Mouse (Mus musculus): ENCODE data around the gene Agap1. TPM values are rescaled to one million over a fixed set of nuclear protein-coding genes. Genes with fewer than 3 reads are reported as not detected.
A peak's percentile ranks its signal among the peaks of the same experiment; 100 is the strongest.

Agap1 gene
- polyA plus RNA-seq, 1 experiment from 2014 or later, result 21.3 TPM

DNA sequence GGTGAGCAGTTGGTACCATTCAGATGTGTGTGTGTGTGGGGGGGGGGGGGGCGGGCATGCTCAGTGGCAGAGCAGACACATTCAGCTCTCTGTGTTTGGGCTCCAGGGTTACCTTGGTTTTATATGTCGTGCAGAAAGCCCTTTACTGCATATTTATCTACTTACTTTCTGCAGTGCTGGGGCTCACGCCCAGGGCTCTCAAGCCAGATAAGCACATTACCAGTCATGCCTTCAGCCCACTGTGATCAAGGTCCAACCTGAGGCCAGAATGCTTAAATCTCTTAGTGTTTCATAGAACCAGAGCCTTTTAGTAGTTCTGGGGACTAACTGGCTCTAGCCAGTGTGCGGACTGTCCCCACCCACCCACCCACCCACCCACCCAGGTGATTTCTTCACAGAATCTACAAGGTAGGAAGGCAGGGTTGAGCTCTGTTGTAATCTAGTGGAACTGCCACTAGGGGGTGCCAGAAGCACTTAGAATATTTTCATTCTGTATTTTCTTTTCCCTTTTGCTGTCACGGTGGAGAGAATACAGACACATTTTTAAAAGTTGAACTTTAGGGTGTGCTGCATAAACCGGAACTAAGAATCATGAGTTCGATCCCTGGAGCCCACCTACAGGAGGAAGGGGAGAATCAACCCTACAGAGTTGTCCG, 189.0 kb downstream of the Agap1 start:
- DNase-seq, result peak; percentile 80
- Histone ChIP-seq H3K9me3 (ENCODE audit: low read depth, low read length) (no peaks in the 10 kb centered on the region), H3K9ac (no peak overlapping the region), H3K36me3 (ENCODE audit: insufficient read depth) (peaks cover 13% of the 10 kb centered on the region), H3K27me3 (ENCODE audit: insufficient read depth, low read length) (no peaks in the 10 kb centered on the region), H3K4me1 (ENCODE audit: insufficient read depth) (no peaks in the 10 kb centered on the region), H3K4me3 (ENCODE audit: low read depth, low read length) (no peak overlapping the region), H3K4me2 (peak overlapping the region; percentile 32; the same call in 1 of the 2 replicates), H3K27ac (ENCODE audit: low read depth) (no peak overlapping the region; the same call in 1 of the 2 replicates)
- WGBS, result 61% methylated on average over 8 of the region's 8 CpGs
- TF ChIP-seq CTCF (IDR thresholded peaks at IDR 0.05; ENCODE audit: low read depth), result peak; percentile 62
- no peak for ATAC-seq (ENCODE audit: insufficient read depth)

DNA sequence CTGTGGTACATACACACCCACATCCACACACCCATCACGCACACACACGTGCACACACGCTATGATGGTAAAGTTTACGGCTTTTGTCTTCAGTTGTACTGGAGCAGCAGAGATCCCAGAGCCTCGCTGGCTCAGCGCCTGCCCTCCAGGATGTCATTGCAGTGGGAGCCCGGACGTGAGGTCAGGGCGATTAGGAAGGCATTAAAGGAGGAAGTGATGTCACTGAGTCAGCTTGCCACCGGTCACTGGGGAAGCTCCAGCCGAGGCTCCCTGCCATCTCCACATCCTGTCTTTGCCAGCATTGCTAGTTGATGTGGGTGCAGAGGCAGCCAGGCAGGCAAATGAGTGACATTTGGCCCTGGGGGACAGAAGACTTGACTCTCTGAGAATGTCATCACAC, 189.5 kb downstream of the Agap1 start:
- WGBS, result 64% methylated on average over 11 of the region's 11 CpGs
- Histone ChIP-seq H3K27ac (ENCODE audit: low read depth) (peak overlapping the region; percentile 20; the same call in 1 of the 2 replicates), H3K9ac (no peak overlapping the region), H3K4me1 (ENCODE audit: insufficient read depth) (no peaks in the 10 kb centered on the region), H3K36me3 (ENCODE audit: insufficient read depth) (peaks cover 8% of the 10 kb centered on the region; the same call in 1 of the 2 replicates), H3K4me2 (peak overlapping the region; percentile 32; the same call in 1 of the 2 replicates), H3K9me3 (ENCODE audit: low read depth, low read length) (no peaks in the 10 kb centered on the region), H3K4me3 (ENCODE audit: low read depth, low read length) (no peak overlapping the region), H3K27me3 (ENCODE audit: insufficient read depth, low read length) (no peaks in the 10 kb centered on the region)
- DNase-seq (peak; percentile 59), ATAC-seq (ENCODE audit: insufficient read depth) (peak; percentile 57; the same call in 1 of the 2 replicates)
- TF ChIP-seq CTCF (IDR thresholded peaks at IDR 0.05; ENCODE audit: low read depth), result no peak

DNA sequence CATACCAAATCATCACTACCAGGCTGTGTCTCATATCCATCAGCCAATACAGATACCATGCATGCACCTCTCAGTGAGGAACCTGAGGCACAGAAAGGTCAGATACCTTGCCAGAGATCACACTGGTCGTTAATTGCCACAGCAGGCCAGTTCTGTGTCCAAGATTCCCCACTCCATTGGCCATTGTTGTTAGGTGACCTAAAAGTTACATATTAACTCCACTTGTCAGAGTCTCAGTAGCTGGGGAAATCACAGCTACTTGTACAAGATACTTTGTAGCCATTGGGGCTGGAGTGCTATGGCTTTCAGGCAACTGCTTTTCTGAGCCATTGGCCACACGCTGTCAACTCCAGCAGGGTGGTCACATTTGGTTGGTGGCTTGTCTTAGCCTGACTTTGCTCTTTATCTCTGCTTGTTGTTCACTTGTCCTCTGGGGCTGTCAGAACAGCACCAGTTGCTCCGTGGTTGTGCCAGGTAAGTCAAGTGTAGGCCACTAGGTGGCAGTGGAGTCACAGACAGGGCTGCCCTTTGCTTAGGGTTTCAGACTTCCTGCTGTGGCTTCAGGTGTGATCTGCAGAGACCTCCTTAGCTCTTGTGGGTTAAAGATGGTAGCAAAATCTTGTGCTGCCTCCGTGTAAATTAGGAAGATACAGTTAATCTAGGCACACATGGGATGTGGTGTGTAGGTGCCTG, 191.9 kb downstream of the Agap1 start:
- TF ChIP-seq CTCF (IDR thresholded peaks at IDR 0.05; ENCODE audit: low read depth), result peak; percentile 97
- H3K27ac ChIP-seq (ENCODE audit: low read depth), result no peak overlapping the region
- 15% methylated on average over 4 of the region's 4 CpGs for WGBS
- H3K9ac ChIP-seq, result no peak overlapping the region
- DNase-seq (peak; percentile 89), ATAC-seq (ENCODE audit: insufficient read depth) (peak; percentile 68; the same call in 1 of the 2 replicates)
- no peaks in the 10 kb centered on the region for H3K27me3 ChIP-seq (ENCODE audit: insufficient read depth, low read length)
- 0 out of 2 replicates have a peak, but pooled peaks cover 3% of the 10 kb centered on the region for H3K36me3 ChIP-seq (ENCODE audit: insufficient read depth)
- H3K4me1 ChIP-seq (ENCODE audit: insufficient read depth), result no peaks in the 10 kb centered on the region
- H3K4me2 ChIP-seq, result peak overlapping the region; percentile 32; the same call in 1 of the 2 replicates
- no peaks in the 10 kb centered on the region for H3K9me3 ChIP-seq (ENCODE audit: low read depth, low read length)
- H3K4me3 ChIP-seq (ENCODE audit: low read depth, low read length), result no peak overlapping the region

DNA sequence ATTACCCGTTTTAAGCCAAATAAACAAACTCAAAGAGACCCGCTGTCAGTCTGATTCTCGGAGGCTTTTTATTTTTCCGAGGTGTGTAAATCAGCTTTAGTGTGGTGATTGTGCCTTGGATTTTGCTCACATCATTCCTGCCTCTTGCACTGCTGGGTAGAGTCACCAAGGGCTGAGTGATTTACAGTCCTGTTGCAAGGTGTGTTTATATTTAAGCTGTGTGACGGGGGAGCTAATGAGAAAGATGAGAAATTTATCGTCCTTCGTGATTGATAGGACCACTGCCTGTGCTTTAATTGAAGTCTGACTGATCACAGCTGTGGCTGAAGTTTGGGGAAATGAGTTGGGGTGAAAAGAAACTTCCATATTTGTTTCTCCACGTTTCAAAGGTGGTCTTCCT, 192.9 kb downstream of the Agap1 start:
- Histone ChIP-seq H3K4me3 (ENCODE audit: low read depth, low read length) (no peak overlapping the region), H3K4me2 (no peak overlapping the region), H3K4me1 (ENCODE audit: insufficient read depth) (no peaks in the 10 kb centered on the region), H3K36me3 (ENCODE audit: insufficient read depth) (0 out of 2 replicates have a peak, but pooled peaks cover 3% of the 10 kb centered on the region), H3K9me3 (ENCODE audit: low read depth, low read length) (no peaks in the 10 kb centered on the region), H3K27me3 (ENCODE audit: insufficient read depth, low read length) (no peaks in the 10 kb centered on the region), H3K9ac (no peak overlapping the region), H3K27ac (ENCODE audit: low read depth) (no peak overlapping the region)
- ATAC-seq (ENCODE audit: insufficient read depth) (no peak), DNase-seq (no peak)
- 52% methylated on average over 8 of the region's 8 CpGs for WGBS
- no peak for TF ChIP-seq CTCF (IDR thresholded peaks at IDR 0.05; ENCODE audit: low read depth)

DNA sequence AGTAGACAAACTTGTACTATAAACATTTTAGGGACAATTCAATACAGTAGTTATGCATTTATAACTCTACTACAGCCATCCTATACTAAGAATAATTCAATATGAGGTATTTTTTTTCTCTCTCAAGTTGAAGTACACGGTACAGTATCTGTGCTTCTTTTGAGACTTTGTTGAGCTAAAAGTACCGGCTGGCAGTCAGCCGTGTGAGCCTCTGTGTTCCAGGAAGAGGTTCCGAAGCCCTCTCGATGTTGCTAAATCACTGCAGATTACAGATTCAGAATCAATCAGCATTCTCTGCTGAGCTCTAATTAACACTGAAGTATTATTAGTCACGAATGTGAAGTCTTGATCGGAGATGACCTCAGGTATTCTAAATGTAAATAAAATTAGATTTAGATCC, 196.0 kb downstream of the Agap1 start:
- H3K4me2 ChIP-seq, result no peak overlapping the region
- H3K4me3 ChIP-seq (ENCODE audit: low read depth, low read length), result no peak overlapping the region
- H3K27ac ChIP-seq (ENCODE audit: low read depth), result no peak overlapping the region
- 79% methylated on average over 7 of the region's 7 CpGs for WGBS
- H3K4me1 ChIP-seq (ENCODE audit: insufficient read depth), result no peaks in the 10 kb centered on the region
- H3K9ac ChIP-seq, result no peak overlapping the region
- DNase-seq (no peak), ATAC-seq (ENCODE audit: insufficient read depth) (no peak)
- TF ChIP-seq CTCF (IDR thresholded peaks at IDR 0.05; ENCODE audit: low read depth), result no peak
- no peaks in the 10 kb centered on the region for H3K27me3 ChIP-seq (ENCODE audit: insufficient read depth, low read length)
- H3K36me3 ChIP-seq (ENCODE audit: insufficient read depth), result no peaks in the 10 kb centered on the region
- H3K9me3 ChIP-seq (ENCODE audit: low read depth, low read length), result no peaks in the 10 kb centered on the region

DNA sequence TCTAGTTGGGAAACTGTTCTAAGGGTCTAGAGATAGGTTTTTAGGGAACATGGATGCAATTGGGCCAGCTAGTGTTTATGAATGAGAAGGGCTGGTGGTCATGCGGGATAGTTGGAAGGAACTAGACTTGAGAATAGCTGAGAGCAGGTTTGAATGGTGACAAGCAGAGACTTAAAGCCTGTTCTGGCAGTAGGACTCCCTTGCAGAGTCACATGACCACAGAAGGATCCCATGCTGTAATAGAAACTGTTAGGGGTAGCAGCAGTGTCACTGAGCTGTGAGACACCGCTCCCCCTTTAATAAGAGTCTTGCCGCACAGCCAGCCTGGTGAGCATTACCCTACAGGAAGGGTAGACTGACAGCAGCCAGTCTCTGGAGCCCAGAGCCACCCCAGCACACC, 201.6 kb downstream of the Agap1 start:
- WGBS, result 89% methylated on average over 3 of the region's 3 CpGs
- no peaks in the 10 kb centered on the region for H3K36me3 ChIP-seq (ENCODE audit: insufficient read depth)
- no peak overlapping the region for H3K9ac ChIP-seq
- H3K4me1 ChIP-seq (ENCODE audit: insufficient read depth), result 0 out of 2 replicates have a peak, but pooled peaks cover 7% of the 10 kb centered on the region
- no peaks in the 10 kb centered on the region for H3K27me3 ChIP-seq (ENCODE audit: insufficient read depth, low read length)
- TF ChIP-seq CTCF (IDR thresholded peaks at IDR 0.05; ENCODE audit: low read depth), result no peak
- H3K9me3 ChIP-seq (ENCODE audit: low read depth, low read length), result no peaks in the 10 kb centered on the region
- ATAC-seq (ENCODE audit: insufficient read depth), result no peak
- no peak overlapping the region for H3K4me2 ChIP-seq
- H3K27ac ChIP-seq (ENCODE audit: low read depth), result peak overlapping the region; percentile 13; the same call in 1 of the 2 replicates
- no peak for DNase-seq
- no peak overlapping the region for H3K4me3 ChIP-seq (ENCODE audit: low read depth, low read length)

All from lung, embryonic 14.5 days (tissue).